Mouse (Mus musculus) embryo, embryonic 9.5 days (tissue): ENCODE measurements around the gene Rbfox1.

ENCODE experiments used
- DNase-seq: peaks from one replicate; pipeline ENCODE4 v3.0.0-alpha.2; 2017; ENCODE audit errors: extremely low spot score

Gene Rbfox1

DNA sequence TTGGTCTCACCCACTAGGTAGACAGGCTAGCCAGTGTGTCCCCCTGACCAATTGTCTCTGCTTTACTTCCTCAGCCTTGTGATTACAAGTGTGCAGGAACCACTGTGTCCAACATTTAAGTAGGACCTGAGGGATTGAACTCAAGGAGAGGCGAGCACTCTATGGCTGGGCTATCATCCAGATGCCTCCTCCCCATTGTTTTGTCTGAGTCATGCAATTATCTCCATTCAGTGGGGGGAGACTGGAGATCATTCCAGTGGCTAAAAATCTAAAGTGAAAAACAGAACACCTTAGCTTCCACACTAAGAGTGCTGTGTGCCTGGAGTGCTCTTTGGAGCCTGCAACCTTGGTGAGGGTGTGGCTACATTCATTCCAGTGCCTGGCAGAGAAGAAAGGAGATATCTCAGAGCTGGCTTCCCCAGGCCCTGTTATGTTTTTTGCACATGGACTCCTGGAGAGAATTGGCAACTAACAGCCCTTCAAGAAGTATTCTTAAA lies 594.0 kb downstream of the Rbfox1 start:
- DNase-seq = no peak

GRCm38 (mm10) chr16:6479616-6480410 lies 594.7 kb downstream of the Rbfox1 start:
- no peak for DNase-seq

DNA sequence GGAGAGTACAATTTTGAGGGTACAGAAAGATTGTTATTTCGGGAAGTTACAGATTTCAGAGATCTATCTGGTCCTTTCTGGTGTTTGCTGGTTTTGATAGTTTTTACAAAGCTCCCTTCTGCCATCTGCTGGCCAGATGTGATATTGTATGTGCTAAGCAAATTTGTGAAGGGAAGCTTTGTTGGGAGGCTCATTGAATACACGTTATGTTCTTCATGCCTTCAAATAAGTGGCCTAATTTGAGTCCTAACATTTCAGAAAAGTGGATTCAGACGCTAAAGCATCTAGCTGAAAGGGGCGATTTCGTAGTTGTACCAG lies 595.2 kb downstream of the Rbfox1 start:
- DNase-seq = peak; percentile 61

DNA sequence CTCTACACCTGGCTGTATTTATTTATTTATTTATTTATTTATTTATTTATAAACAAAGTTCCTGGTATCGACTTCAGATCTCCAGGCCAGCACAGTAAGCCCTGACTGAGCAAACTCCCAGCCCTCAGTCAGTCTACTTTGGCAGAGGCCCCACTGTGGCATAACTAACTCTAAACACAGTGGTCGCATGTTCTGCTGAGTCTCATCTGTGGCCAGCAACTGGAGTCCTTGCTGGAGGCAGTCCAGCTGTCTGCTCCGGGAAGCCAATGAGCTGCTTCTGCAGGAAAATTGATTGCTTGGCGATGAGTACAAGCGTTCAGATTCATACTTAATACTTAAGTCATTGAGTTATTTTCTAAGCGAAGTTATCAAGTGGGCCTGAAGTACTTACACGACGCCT lies 598.5 kb downstream of the Rbfox1 start:
- DNase-seq = no peak

- DNase-seq = no peak
These were observed 600.5 kb downstream of the Rbfox1 start for GRCm38 (mm10) chr16:6485631-6486030.

GRCm38 (mm10) chr16:6502219-6502618 lies 617.1 kb downstream of the Rbfox1 start:
- peak; percentile 10 for DNase-seq

- DNase-seq = peak; percentile 35
These were observed 618.6 kb downstream of the Rbfox1 start for GRCm38 (mm10) chr16:6503573-6504331.

DNA sequence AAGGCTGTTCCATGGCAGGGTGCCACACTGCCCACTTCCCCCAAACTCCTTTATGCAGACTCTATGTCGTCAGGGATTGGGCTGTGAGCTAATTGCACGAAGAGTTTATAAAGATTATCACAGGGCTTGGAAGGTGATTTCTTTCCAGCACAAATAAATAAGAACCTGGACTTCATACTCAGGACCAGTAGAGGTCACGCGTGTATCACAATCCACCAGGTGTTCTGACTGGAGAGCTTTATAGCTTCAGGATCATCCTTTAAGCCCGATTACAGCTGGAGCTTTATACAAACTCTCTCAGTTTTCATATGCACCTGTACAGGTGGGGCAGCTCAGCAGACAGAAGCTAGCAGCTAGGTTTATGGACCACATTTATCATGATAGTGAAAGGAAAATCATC lies 623.8 kb downstream of the Rbfox1 start:
- DNase-seq = no peak

- DNase-seq = no peak
These were observed 634.3 kb downstream of the Rbfox1 start for GRCm38 (mm10) chr16:6519474-6519873.

DNA sequence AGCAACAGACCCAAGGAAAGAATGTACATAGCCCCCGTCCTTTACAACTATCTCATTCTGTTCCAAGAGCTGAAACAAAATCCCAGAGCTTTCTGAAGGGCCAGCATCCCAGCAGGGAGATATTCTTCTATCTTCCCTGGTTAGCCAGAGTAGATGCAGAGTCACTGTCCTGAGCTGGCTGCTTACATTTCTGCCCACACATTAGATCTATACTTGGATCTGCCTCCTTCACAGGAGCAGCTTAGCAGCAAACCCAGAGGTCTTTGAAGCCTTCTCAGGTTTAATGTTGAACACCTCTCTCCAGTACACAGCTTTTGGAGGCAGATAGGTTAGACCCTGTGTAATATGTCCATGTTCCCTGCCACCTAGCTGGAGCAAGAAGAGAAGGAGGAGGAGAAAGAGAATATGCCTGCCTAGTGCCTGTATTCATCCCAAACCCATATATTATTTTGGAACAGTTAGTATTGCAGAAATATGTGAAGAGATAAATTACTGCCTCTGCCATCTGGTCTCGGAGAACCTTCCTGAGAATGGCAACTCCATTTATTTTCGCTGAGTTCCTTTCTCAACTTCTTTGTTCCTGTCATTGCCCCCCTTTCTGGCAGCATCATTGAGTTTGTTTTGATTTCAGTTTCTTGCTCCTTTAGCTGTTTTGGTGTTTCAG lies 640.5 kb downstream of the Rbfox1 start:
- DNase-seq = no peak

DNA sequence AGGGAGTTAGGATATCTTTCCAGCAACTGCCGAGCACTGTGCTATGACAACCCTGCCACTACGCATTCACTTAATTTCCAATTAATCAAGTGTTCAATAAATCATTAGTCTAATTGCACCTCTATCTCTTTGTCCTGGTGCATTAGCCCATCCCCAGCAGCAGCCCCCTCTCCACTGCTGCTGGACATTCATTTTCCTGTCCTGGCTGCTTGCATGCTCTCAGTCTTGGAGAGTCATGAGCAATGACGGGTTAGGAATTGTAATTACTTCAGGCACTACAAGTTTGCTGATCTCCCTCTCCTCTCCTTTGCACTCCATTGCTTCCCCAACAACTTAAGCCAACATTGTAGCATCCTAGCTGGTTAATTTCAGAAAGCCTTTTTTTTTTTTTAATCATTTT lies 646.3 kb downstream of the Rbfox1 start:
- DNase-seq = no peak

DNA sequence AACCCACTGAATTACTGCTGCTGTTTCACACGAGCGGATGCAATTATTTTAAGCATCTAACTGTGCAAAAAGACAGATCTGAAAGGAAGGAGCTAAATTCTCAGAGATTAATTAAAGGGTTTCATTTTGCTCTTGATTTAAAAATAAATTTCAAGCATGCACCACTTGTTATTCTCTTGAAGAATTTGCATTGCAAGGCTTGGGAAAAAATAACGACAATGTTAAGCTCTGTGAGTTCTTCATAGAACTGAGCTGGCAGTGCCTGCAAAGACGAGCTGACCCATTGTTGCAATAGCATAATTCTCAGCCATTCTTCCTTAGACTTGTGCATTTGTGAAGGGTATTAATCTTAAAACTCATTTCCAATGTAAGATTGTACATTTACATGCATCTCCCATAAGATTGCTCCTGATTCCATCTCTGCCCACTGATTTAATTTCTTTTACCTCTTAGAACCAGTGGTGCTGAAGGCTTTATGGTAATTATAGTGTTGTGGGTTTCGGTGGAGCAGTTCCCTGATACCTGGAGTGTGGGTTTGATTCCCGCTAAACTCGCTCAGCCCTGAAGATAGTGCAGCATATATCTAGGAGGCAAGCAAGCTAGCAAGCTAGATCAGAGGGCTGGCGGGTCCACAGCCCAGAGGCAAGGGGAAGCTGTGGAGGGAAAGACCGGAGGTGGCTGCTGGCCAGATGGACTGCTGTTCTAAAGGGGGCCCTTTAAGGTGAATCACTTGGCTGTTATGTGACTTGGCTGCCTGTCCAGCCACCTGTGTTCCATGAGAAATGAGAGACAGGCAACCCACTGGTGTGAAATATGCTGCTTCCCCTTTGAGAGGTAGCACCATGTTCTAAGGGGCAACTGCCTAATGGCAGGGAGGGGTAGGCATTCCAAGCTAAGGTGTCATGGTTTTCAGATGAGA lies 647.2 kb downstream of the Rbfox1 start:
- no peak for DNase-seq

DNA sequence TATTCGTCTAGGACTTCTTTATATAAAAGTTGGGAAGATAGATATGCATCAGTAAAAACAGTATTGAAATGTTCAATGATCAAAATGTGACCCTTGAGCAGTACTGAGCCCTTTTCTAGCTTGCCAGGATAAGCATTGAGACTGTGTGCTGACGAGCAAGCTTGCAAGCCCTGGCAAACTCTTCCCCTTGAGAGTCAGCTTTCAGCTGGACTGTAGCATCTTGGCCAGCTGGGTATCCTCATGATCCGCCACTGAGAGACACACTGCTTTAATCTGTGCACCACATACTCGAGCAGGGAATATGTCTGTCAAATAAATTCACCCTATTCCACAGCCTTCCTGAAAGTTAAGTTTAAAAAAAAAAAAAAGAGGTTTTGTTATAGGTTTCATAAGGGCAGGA lies 670.6 kb downstream of the Rbfox1 start:
- no peak for DNase-seq

GRCm38 (mm10) chr16:6557726-6558125 lies 672.6 kb downstream of the Rbfox1 start:
- DNase-seq = no peak

DNA sequence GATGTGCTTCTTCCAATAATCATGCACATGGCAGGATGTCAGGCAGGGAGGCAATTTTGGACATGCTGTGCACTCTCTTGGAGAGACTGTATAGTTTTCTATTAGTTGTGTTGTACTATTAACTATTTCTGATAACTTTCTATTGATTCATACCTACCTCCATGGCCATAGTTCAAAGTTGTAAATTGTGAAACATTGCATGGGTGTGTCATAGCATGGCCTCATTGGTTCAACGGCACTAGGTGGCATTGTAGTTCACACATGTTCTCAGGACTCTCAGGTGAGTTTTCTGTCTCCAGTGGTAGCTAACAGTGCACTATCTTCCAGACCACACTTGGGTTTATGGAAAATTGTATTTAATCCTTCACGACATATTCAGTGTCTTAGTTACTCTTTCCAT lies 699.5 kb downstream of the Rbfox1 start:
- no peak for DNase-seq

DNA sequence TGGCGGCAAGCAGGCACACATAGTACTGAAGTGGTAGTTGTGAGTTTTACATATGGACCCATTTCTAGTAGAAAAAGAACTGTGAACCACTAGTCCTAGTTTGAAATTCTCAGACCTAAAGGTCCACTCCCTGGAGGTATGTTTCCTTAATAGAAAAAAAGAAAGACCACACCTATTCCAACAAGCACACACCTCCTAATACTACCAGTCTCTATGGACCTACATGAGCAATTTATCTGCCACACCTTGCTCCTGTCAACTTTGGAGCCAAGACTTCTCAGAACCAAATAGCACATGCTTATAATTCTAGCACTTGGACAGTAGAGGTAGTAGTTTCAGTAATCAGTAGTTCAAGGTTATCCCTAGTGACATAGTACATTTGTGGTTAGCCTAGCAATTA lies 700.0 kb downstream of the Rbfox1 start:
- DNase-seq = no peak

GRCm38 (mm10) chr16:6616526-6616925 lies 731.4 kb downstream of the Rbfox1 start:
- no peak for DNase-seq

GRCm38 (mm10) chr16:6640330-6640729 lies 755.2 kb downstream of the Rbfox1 start:
- DNase-seq = no peak

- DNase-seq = no peak
These were observed 761.8 kb downstream of the Rbfox1 start for GRCm38 (mm10) chr16:6646941-6647340.

- no peak for DNase-seq
These were observed 763.6 kb downstream of the Rbfox1 start for GRCm38 (mm10) chr16:6648753-6649152.

DNA sequence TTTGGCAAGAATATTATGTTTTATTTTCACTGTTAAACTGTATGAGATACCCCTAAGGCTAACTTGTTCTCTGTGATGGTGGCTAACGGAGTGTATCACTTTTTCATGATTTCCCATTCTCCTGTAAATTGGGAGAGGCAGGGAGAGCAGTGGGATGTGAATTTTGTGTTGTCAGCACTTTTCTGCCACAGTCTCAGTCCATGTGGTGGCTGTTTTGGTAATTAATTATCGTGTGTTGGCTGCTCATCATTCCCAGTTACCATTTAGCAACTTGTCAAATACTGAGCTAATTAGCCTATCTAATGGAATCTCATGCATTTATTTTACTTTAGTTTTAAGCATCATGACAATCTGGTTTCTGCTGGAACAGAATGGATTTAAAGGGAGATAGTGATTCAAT lies 773.4 kb downstream of the Rbfox1 start:
- DNase-seq = no peak
